Mouse (Mus musculus) hindbrain, postnatal 0 days (tissue): ENCODE data around the gene Enpep. TPM values are rescaled to one million over a fixed set of nuclear protein-coding genes. Genes with fewer than 3 reads are reported as not detected.

Source experiments
- ATAC-seq: fragments of 200-750 bp; cut with Nextera tagmentation; 2 replicates; pipeline ENCODE4 v1.8.0; 2017; ENCODE audit warnings: mild to moderate bottlenecking, moderate TSS enrichment, moderate library complexity
- DNase-seq: peaks from one replicate; pipeline ENCODE4 v3.0.0-alpha.2; 2015; ENCODE audit warnings: low spot score
- H3K27ac ChIP-seq: fragments of 300-500 bp; sonication (generic); 2 replicates; pipeline ENCODE4 v1.5.1; 2014; ENCODE audit warnings: mild to moderate bottlenecking
- H3K27me3 ChIP-seq: fragments of 300-500 bp; sonication (generic); 2 replicates; pipeline ENCODE4 v1.6.1; 2014; ENCODE audit warnings: low read length, mixed read lengths; ENCODE audit not compliant: insufficient read depth
- H3K36me3 ChIP-seq: fragments of 300-500 bp; sonication (generic); 2 replicates; pipeline ENCODE4 v1.6.1; 2014; ENCODE audit warnings: low read length, mixed read lengths; ENCODE audit not compliant: insufficient read depth
- H3K4me1 ChIP-seq: fragments of 300-500 bp; sonication (generic); 2 replicates; pipeline ENCODE4 v1.6.1; 2014; ENCODE audit warnings: antibody characterized with exemption, low read length, mixed read lengths; ENCODE audit not compliant: insufficient read depth
- H3K4me2 ChIP-seq: fragments of 300-500 bp; sonication (generic); 2 replicates; pipeline ENCODE4 v1.6.1; 2014; ENCODE audit warnings: low read depth, mild to moderate bottlenecking, low read length, moderate library complexity, mixed read lengths
- H3K4me3 ChIP-seq: fragments of 300-500 bp; sonication (generic); 2 replicates; pipeline ENCODE4 v1.5.1; 2014; ENCODE audit warnings: low read length
- H3K9ac ChIP-seq: fragments of 300-500 bp; sonication (generic); replicated peaks from 2 replicates; pipeline ENCODE4 v1.6.1; 2014; ENCODE audit warnings: mild to moderate bottlenecking, low read length, moderate library complexity, mixed read lengths
- H3K9me3 ChIP-seq: fragments of 300-500 bp; sonication (generic); 2 replicates; pipeline ENCODE4 v1.6.1; 2016; ENCODE audit warnings: low read length, mixed read lengths
- CTCF ChIP-seq: IDR thresholded peaks from 2 replicates; pipeline ENCODE4 v1.5.1; 2016; ENCODE audit warnings: antibody characterized with exemption, control low read depth, low read depth
- WGBS: fragments of 180-500 bp; shearing (Covaris S2); extraction: QIAGEN DNeasy Blood & Tissue Kit; methylation state at CpG from one replicate; pipeline ENCODE4 v1.1.7; 2014; 5-methylcytosine and 5-hydroxymethylcytosine counted together
- polyA plus RNA-seq: library from polyadenylated mRNA; unstranded; fragments of >200 nt; fragmentation: Nextera tagmentation; extraction: Ambion mirVana; gene quantifications from 2 replicates; pipeline ENCODE4 v1.2.1, GENCODE M21; 2015
- total RNA-seq: library from RNA; depleted of rRNA; stranded (reverse); fragments of >200 nt; gene quantifications from 2 replicates; pipeline ENCODE4 v1.2.3, GENCODE M21; 2014

Gene Enpep
- total and polyA plus RNA-seq, 2 experiments from 2014 or later = 1.5 to 2.5 TPM

- ATAC-seq = no peak
- no peak overlapping the region for H3K4me3 ChIP-seq
- TF ChIP-seq CTCF = peak; percentile 85
- H3K27me3 ChIP-seq = no peaks in the 10 kb centered on the region
- no peak overlapping the region for H3K27ac ChIP-seq
- H3K4me2 ChIP-seq = no peak overlapping the region
- H3K9ac ChIP-seq = no peak overlapping the region
- no peaks in the 10 kb centered on the region for H3K36me3 ChIP-seq
- 14% methylated on average over 3 of the region's 3 CpGs for WGBS
- DNase-seq = peak; percentile 89
- H3K4me1 ChIP-seq = no peaks in the 10 kb centered on the region
- H3K9me3 ChIP-seq = no peaks in the 10 kb centered on the region
Observed at GRCm38 (mm10) chr3:129303941-129304340, 28.6 kb downstream of the Enpep start.

GRCm38 (mm10) chr3:129299874-129300273 lies 32.6 kb downstream of the Enpep start:
- no peak overlapping the region for H3K4me2 ChIP-seq
- peak; percentile 82 for TF ChIP-seq CTCF
- no peaks in the 10 kb centered on the region for H3K27me3 ChIP-seq
- H3K4me3 ChIP-seq = no peak overlapping the region
- no peaks in the 10 kb centered on the region for H3K4me1 ChIP-seq
- no peaks in the 10 kb centered on the region for H3K9me3 ChIP-seq
- no peaks in the 10 kb centered on the region for H3K36me3 ChIP-seq
- WGBS = 72% methylated on average over 1 of the region's 1 CpGs
- H3K9ac ChIP-seq = no peak overlapping the region
- ATAC-seq (0 out of 2 replicates have a peak, but pooled peaks have one; percentile 7), DNase-seq (peak; percentile 83)
- H3K27ac ChIP-seq = no peak overlapping the region

- DNase-seq (no peak), ATAC-seq (no peak)
- H3K9ac ChIP-seq = no peak overlapping the region
- 91% methylated on average over 8 of the region's 8 CpGs for WGBS
- H3K4me1 ChIP-seq = no peaks in the 10 kb centered on the region
- H3K27me3 ChIP-seq = no peaks in the 10 kb centered on the region
- TF ChIP-seq CTCF = no peak
- H3K9me3 ChIP-seq = no peaks in the 10 kb centered on the region
- H3K27ac ChIP-seq = no peak overlapping the region
- H3K4me3 ChIP-seq = no peak overlapping the region
- H3K36me3 ChIP-seq = no peaks in the 10 kb centered on the region
- no peak overlapping the region for H3K4me2 ChIP-seq
Observed at GRCm38 (mm10) chr3:129298606-129299005, 33.9 kb downstream of the Enpep start.

GRCm38 (mm10) chr3:129296994-129297393 lies 35.5 kb downstream of the Enpep start:
- no peak overlapping the region for H3K9ac ChIP-seq
- no peak overlapping the region for H3K4me2 ChIP-seq
- 72% methylated on average over 5 of the region's 5 CpGs for WGBS
- H3K36me3 ChIP-seq = no peaks in the 10 kb centered on the region
- H3K27me3 ChIP-seq = no peaks in the 10 kb centered on the region
- H3K9me3 ChIP-seq = no peaks in the 10 kb centered on the region
- no peaks in the 10 kb centered on the region for H3K4me1 ChIP-seq
- no peak for DNase-seq
- no peak overlapping the region for H3K4me3 ChIP-seq
- ATAC-seq = no peak
- TF ChIP-seq CTCF = no peak
- no peak overlapping the region for H3K27ac ChIP-seq

- Histone ChIP-seq H3K9ac (no peak overlapping the region), H3K27me3 (no peaks in the 10 kb centered on the region), H3K9me3 (no peaks in the 10 kb centered on the region), H3K4me1 (no peaks in the 10 kb centered on the region), H3K4me3 (no peak overlapping the region), H3K27ac (no peak overlapping the region), H3K4me2 (no peak overlapping the region), H3K36me3 (no peaks in the 10 kb centered on the region)
- DNase-seq (no peak), ATAC-seq (no peak)
- WGBS = 47% methylated on average over 2 of the region's 2 CpGs
- TF ChIP-seq CTCF = no peak
Observed at GRCm38 (mm10) chr3:129295883-129296282, 36.6 kb downstream of the Enpep start.

- Histone ChIP-seq H3K36me3 (no peaks in the 10 kb centered on the region), H3K4me3 (no peak overlapping the region), H3K4me2 (no peak overlapping the region), H3K27me3 (no peaks in the 10 kb centered on the region), H3K9ac (no peak overlapping the region), H3K4me1 (no peaks in the 10 kb centered on the region), H3K27ac (no peak overlapping the region), H3K9me3 (no peaks in the 10 kb centered on the region)
- WGBS = 83% methylated on average over 8 of the region's 8 CpGs
- no peak for TF ChIP-seq CTCF
- DNase-seq (no peak), ATAC-seq (no peak)
Observed at GRCm38 (mm10) chr3:129289536-129289935, 43.0 kb downstream of the Enpep start.

GRCm38 (mm10) chr3:129287140-129287539 lies 45.4 kb downstream of the Enpep start:
- H3K9me3 ChIP-seq = no peaks in the 10 kb centered on the region
- no peak for TF ChIP-seq CTCF
- 89% methylated on average over 8 of the region's 8 CpGs for WGBS

More at GRCm38 (mm10) chr3:129287140-129287539, 45.4 kb downstream of the Enpep start:
- ATAC-seq (no peak), DNase-seq (no peak)
- H3K27ac ChIP-seq = no peak overlapping the region
- H3K4me1 ChIP-seq = no peaks in the 10 kb centered on the region
- no peaks in the 10 kb centered on the region for H3K36me3 ChIP-seq
- no peaks in the 10 kb centered on the region for H3K27me3 ChIP-seq
- no peak overlapping the region for H3K9ac ChIP-seq
- no peak overlapping the region for H3K4me3 ChIP-seq
- H3K4me2 ChIP-seq = no peak overlapping the region
